Comparison of ENCODE assay signal across 30 mouse cellular contexts in genomic region chr13:115107436-115107835, GRCm38 (mm10). TPM values are rescaled to one million over a fixed set of nuclear protein-coding genes. Genes with fewer than 3 reads are reported as not detected.
DNase-seq lines count a peak whose midpoint lies in the region; ATAC-seq lines count a peak whose summit lies in the region.
"Had no signal": no experiment of that assay in that cellular context is flagged by ENCODE, and none has a peak within 500 bp of the region (broad histone marks: within the 10 kb centered on the region; RNA-seq: fewer than 3 reads in every experiment).

No protein-coding gene starts in this region.

- no peaks in the 10 kb centered on the region for H3K27me3 ChIP-seq in heart, embryonic 11.5 days (ENCODE audit: control insufficient read depth, insufficient read depth, low read length)
- H3K27me3 ChIP-seq: limb, embryonic 13.5 days had no signal

- no peak overlapping the region for H3K27ac ChIP-seq in heart, embryonic 11.5 days (ENCODE audit: low read depth, low read length)
- H3K27ac ChIP-seq: hindbrain, postnatal 0 days; left cerebral cortex, adult 2 months; limb, embryonic 13.5 days; midbrain, embryonic 13.5 days; neural tube, embryonic 13.5 days; stomach, postnatal 0 days had no signal

- DNase-seq in heart, adult 11 months = peak; percentile 85
- peak; percentile 35 for DNase-seq in 3T3-L1 (ENCODE audit: low read depth, low spot score)
- DNase-seq in induced T-regulatory cell, adult 2 months (ENCODE audit: low read depth) = peak; percentile 65
- DNase-seq in left cerebral cortex, adult 18-20 months (ENCODE audit: low spot score in 2 of 2) = no peak
- no peak for DNase-seq in B cell, adult 2 months
- no peak for DNase-seq in thymus, postnatal 25 days
- DNase-seq: adrenal gland, adult 2 months; adrenal gland, postnatal 36 days; cerebellum, adult 2 months; cerebellum, postnatal 14 days; gastrocnemius, postnatal 14 days; heart, adult 18-20 months; kidney, adult 9 months; kidney, postnatal 10 days; layer of hippocampus, adult 9-11 months; lung, postnatal 36 days; right cerebral cortex, postnatal 4 days; thymus, adult 2 months had no signal

- no peaks in the 10 kb centered on the region for H3K36me3 ChIP-seq in heart, embryonic 11.5 days (ENCODE audit: control insufficient read depth, insufficient read depth, low read length)
- H3K36me3 ChIP-seq: limb, embryonic 13.5 days; midbrain, embryonic 13.5 days; neural tube, embryonic 13.5 days had no signal

- H3K9me3 ChIP-seq in heart, embryonic 11.5 days (replicated peaks; ENCODE audit: control insufficient read depth, low read length) = no peaks in the 10 kb centered on the region
- H3K9me3 ChIP-seq: limb, embryonic 13.5 days; midbrain, embryonic 13.5 days; neural tube, embryonic 13.5 days had no signal

- ATAC-seq in heart, embryonic 11.5 days (replicated peaks; ENCODE audit: insufficient number of reproducible peaks, low FRiP score, low TSS enrichment) = no peak
- peak; percentile 45 for ATAC-seq in CD4-positive, CD25-positive, alpha-beta regulatory T cell, adult 4 months
- ATAC-seq: forebrain, embryonic 16.5 days; hindbrain, postnatal 0 days; intestine, postnatal 0 days; midbrain, embryonic 13.5 days had no signal

- H3K4me1 ChIP-seq in heart, embryonic 11.5 days (ENCODE audit: control insufficient read depth, insufficient read depth, low read length) = no peaks in the 10 kb centered on the region
- H3K4me1 ChIP-seq: limb, embryonic 13.5 days; midbrain, embryonic 13.5 days; neural tube, embryonic 13.5 days had no signal

- H3K4me3 ChIP-seq in heart, embryonic 11.5 days (ENCODE audit: low read depth, low read length) = no peak overlapping the region
- H3K4me3 ChIP-seq: erythroblast, embryonic 14.5 days; left cerebral cortex, adult 2 months; limb, embryonic 13.5 days; midbrain, embryonic 13.5 days; neural tube, embryonic 13.5 days had no signal

- H3K4me2 ChIP-seq in heart, embryonic 11.5 days = no peak overlapping the region
- H3K4me2 ChIP-seq: limb, embryonic 13.5 days; liver, embryonic 11.5 days; midbrain, embryonic 13.5 days; neural tube, embryonic 13.5 days had no signal

- H3K9ac ChIP-seq in heart, embryonic 11.5 days (ENCODE audit: low read depth, low read length) = no peak overlapping the region
- H3K9ac ChIP-seq: limb, embryonic 13.5 days; midbrain, embryonic 13.5 days; neural tube, embryonic 13.5 days had no signal

- WGBS in heart, embryonic 11.5 days (ENCODE audit: insufficient replicate concordance) = 62% methylated on average over 8 of the region's 8 CpGs

RNA-seq across cellular contexts. Expression of gene Itga1, which starts 5.7 kb away (rescaled TPM):
- polyA plus RNA-seq in heart, embryonic 11.5 days (2014; fragmentation: Nextera tagmentation; extraction: Ambion mirVana) = 31.0 and 31.4 TPM in 2 replicates
- under 1 TPM; 0.18 to 0.23 TPM for polyA plus RNA-seq in CD4-positive, CD25-positive, alpha-beta regulatory T cell, adult 4 months (2017; shearing (Covaris generic))
- 1 to 10 TPM; 5.6 to 6.7 TPM for total RNA-seq in left cerebral cortex, adult 18-20 months (2021)
- polyA plus RNA-seq: erythroblast, embryonic 14.5 days had no signal

RNA-seq across cellular contexts. Expression of gene Gm49395, which starts 5.7 kb away (rescaled TPM):
- polyA plus RNA-seq in heart, embryonic 11.5 days (2014; fragmentation: Nextera tagmentation; extraction: Ambion mirVana) = 8.3 and 11.1 TPM in 2 replicates
- polyA plus RNA-seq in CD4-positive, CD25-positive, alpha-beta regulatory T cell, adult 4 months (2017; shearing (Covaris generic)) = 1 to 10 TPM in 1 of 2 experiments, not detected in 1; 1.6 TPM
- total RNA-seq in left cerebral cortex, adult 18-20 months (2021) = 1 to 10 TPM; 3.4 to 3.7 TPM
- total RNA-seq: hindbrain, postnatal 0 days had no signal

RNA-seq across cellular contexts. Expression of gene Pelo, which starts 17.4 kb away (rescaled TPM):
- polyA plus RNA-seq in heart, embryonic 11.5 days (2014; fragmentation: Nextera tagmentation; extraction: Ambion mirVana) = 12.7 and 12.9 TPM in 2 replicates
- 1 to 10 TPM; 1.3 to 4.1 TPM for polyA plus RNA-seq in CD4-positive, CD25-positive, alpha-beta regulatory T cell, adult 4 months (2017; shearing (Covaris generic))
- total RNA-seq in left cerebral cortex, adult 18-20 months (2021) = 10 to 100 TPM; 20.9 to 23.1 TPM

Comparison
In these comparisons a context has a peak if more than half of its experiments do, and no peak if none do; other contexts are left out.
1. DNase-seq: peak in heart, adult 11 months (single experiment), 3T3-L1 (single experiment) and induced T-regulatory cell, adult 2 months (single experiment); none in left cerebral cortex, adult 18-20 months (0 of 2), B cell, adult 2 months (0 of 2) and thymus, postnatal 25 days (single experiment).
2. RNA of gene Itga1, which starts 5.7 kb away (polyA plus RNA-seq): 31.0 to 31.4 TPM in heart, embryonic 11.5 days; 0.18 to 0.23 TPM in CD4-positive, CD25-positive, alpha-beta regulatory T cell, adult 4 months; every median in the first group is over 10 times any median in the second.